Mouse (Mus musculus) cerebellum, adult 2 months (tissue): Measurements from ENCODE around the gene Drap1.

Source experiments
- CTCF ChIP-seq: fragments of 200-500 bp; IDR thresholded peaks from 2 replicates; pipeline ENCODE4 v1.5.1; 2011; ENCODE audit warnings: low read depth, mild to moderate bottlenecking, control low read depth, low read length, moderate library complexity, borderline replicate concordance; ENCODE audit not compliant: insufficient read depth
- POLR2A ChIP-seq: fragments of 200-500 bp; IDR thresholded peaks from 2 replicates; pipeline ENCODE4 v1.6.1; 2011; ENCODE audit warnings: low read length, control low read depth, borderline replicate concordance; ENCODE audit not compliant: insufficient read depth

- TF ChIP-seq POLR2A (no peak), CTCF (no peak)
Observed at GRCm38 (mm10) chr19:5418750-5419466, 5.9 kb downstream of the Drap1 start.
